Mouse (Mus musculus): ENCODE measurements around the gene Nkain1.

The Nkain1 gene

GRCm38 (mm10) chr4:130574048-130574413 is at the start of gene Nkain1:
Gene Nkain1, minus strand, starts transcription at chr4:130574173.
- DNase-seq: no peak

- DNase-seq: no peak
Observed at GRCm38 (mm10) chr4:130578734-130579274, 4.8 kb upstream of the Nkain1 start.

GRCm38 (mm10) chr4:130577081-130577480 is 3.1 kb upstream of the Nkain1 start:
- DNase-seq: no peak

GRCm38 (mm10) chr4:130576247-130576931 is 2.4 kb upstream of the Nkain1 start:
- DNase-seq: no peak

GRCm38 (mm10) chr4:130575533-130575932 is 1.6 kb upstream of the Nkain1 start:
- no peak for DNase-seq

- DNase-seq: no peak
Observed at GRCm38 (mm10) chr4:130574861-130575460, 988 bp upstream of the Nkain1 start.

GRCm38 (mm10) chr4:130573351-130574047 is 474 bp downstream of the Nkain1 start:
- no peak for DNase-seq

- no peak for DNase-seq
Observed at GRCm38 (mm10) chr4:130573012-130573350, 992 bp downstream of the Nkain1 start.

- DNase-seq: no peak
Observed at GRCm38 (mm10) chr4:130572545-130572944, 1.4 kb downstream of the Nkain1 start.

- no peak for DNase-seq
Observed at GRCm38 (mm10) chr4:130570941-130571720, 2.8 kb downstream of the Nkain1 start.

GRCm38 (mm10) chr4:130568043-130568978 is 5.7 kb downstream of the Nkain1 start:
- no peak for DNase-seq

- no peak for DNase-seq
Observed at GRCm38 (mm10) chr4:130563820-130564219, 10.2 kb downstream of the Nkain1 start.

GRCm38 (mm10) chr4:130563260-130563756 is 10.7 kb downstream of the Nkain1 start:
- no peak for DNase-seq

GRCm38 (mm10) chr4:130560576-130561310 is 13.2 kb downstream of the Nkain1 start:
- no peak for DNase-seq

- no peak for DNase-seq
Observed at GRCm38 (mm10) chr4:130559220-130559619, 14.8 kb downstream of the Nkain1 start.

- no peak for DNase-seq
Observed at GRCm38 (mm10) chr4:130557852-130558251, 16.1 kb downstream of the Nkain1 start.

GRCm38 (mm10) chr4:130556992-130557391 is 17.0 kb downstream of the Nkain1 start:
- no peak for DNase-seq

GRCm38 (mm10) chr4:130556224-130556623 is 17.7 kb downstream of the Nkain1 start:
- no peak for DNase-seq

GRCm38 (mm10) chr4:130553121-130553448 is 20.9 kb downstream of the Nkain1 start:
- no peak for DNase-seq

GRCm38 (mm10) chr4:130552312-130553120 is 21.5 kb downstream of the Nkain1 start:
- DNase-seq: no peak
